Comparison of ENCODE assay signal across 16 mouse cellular contexts in the genomic region with DNA sequence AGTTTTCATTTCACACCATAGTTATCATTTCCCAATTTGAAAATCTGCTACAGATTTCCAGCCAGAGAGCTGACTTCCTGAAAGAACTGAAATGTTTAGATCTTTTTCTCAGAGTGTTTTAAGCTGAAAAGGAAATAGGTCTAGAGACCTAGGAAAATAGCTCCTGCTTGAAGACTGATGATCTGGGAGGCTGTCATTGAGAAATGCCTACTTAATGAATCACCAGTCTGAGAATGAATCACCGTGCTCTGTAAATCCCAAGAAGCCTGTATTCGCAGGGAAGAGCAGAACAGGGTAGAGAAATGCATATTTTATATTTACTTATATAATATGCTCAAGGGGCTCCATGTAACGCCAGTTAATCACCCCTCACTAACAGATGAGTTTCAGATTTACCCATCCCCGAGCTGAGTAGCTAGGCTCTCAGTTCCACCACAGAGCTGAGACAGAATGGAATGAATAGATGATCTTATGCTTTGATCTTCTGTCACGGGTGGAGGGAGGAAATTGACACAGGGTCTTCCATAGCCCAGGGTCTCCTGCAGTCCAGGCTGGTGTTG. TPM values are rescaled to one million over a fixed set of nuclear protein-coding genes. Genes with fewer than 3 reads are reported as not detected.
DNase-seq lines count a peak whose midpoint lies in the region; ATAC-seq and TF ChIP-seq lines count a peak whose summit lies in the region.
"Had no signal": no experiment of that assay in that cellular context is flagged by ENCODE, and none has a peak within 500 bp of the region (broad histone marks: within the 10 kb centered on the region; RNA-seq: fewer than 3 reads in every experiment).

No protein-coding gene starts in this region.

- no peak overlapping the region for H3K4me2 ChIP-seq in heart, embryonic 13.5 days
- H3K4me2 ChIP-seq in embryonic facial prominence, embryonic 15.5 days (replicated peaks) = no peak overlapping the region
- H3K4me2 ChIP-seq in hindbrain, embryonic 13.5 days = no peak overlapping the region
- H3K4me2 ChIP-seq: midbrain, embryonic 13.5 days had no signal

- no peak for ATAC-seq in heart, embryonic 13.5 days (ENCODE audit: extremely low read depth, insufficient number of reproducible peaks, low FRiP score, low TSS enrichment)
- ATAC-seq in embryonic facial prominence, embryonic 15.5 days (ENCODE audit: insufficient number of reproducible peaks, low FRiP score, low TSS enrichment, low read depth) = no peak
- no peak for ATAC-seq in hindbrain, embryonic 13.5 days (ENCODE audit: low FRiP score)
- ATAC-seq in CD4-positive, CD25-positive, alpha-beta regulatory T cell, adult 4 months = no peak
- ATAC-seq: forebrain, embryonic 14.5 days; hindbrain, postnatal 0 days; midbrain, embryonic 13.5 days had no signal

- 34% methylated on average over 5 of the region's 5 CpGs for WGBS in heart, embryonic 13.5 days
- WGBS in embryonic facial prominence, embryonic 15.5 days = 12% methylated on average over 5 of the region's 5 CpGs
- 22% methylated on average over 5 of the region's 5 CpGs for WGBS in hindbrain, embryonic 13.5 days

- H3K79me3 ChIP-seq in C2C12 (ENCODE audit: low read depth) = no peaks in the 10 kb centered on the region

- H3K27ac ChIP-seq in heart, embryonic 13.5 days (replicated peaks) = 0 out of 2 replicates have a peak overlapping the region, but pooled peaks have one; percentile 15
- H3K27ac ChIP-seq in embryonic facial prominence, embryonic 15.5 days (replicated peaks) = 0 out of 2 replicates have a peak overlapping the region, but pooled peaks have one; percentile 17
- no peak overlapping the region for H3K27ac ChIP-seq in hindbrain, embryonic 13.5 days
- H3K27ac ChIP-seq: hindbrain, postnatal 0 days; midbrain, embryonic 13.5 days had no signal

- H3K4me1 ChIP-seq in heart, embryonic 13.5 days = peaks cover 13% of the 10 kb centered on the region
- peaks cover 11% of the 10 kb centered on the region; the same call in 1 of the 2 replicates for H3K4me1 ChIP-seq in embryonic facial prominence, embryonic 15.5 days
- no peaks in the 10 kb centered on the region for H3K4me1 ChIP-seq in hindbrain, embryonic 13.5 days (replicated peaks)

- no peaks in the 10 kb centered on the region for H3K27me3 ChIP-seq in heart, embryonic 13.5 days (replicated peaks)
- H3K27me3 ChIP-seq in C2C12 (ENCODE audit: control insufficient read depth, insufficient read depth, insufficient read length) = no peaks in the 10 kb centered on the region
- H3K27me3 ChIP-seq in embryonic facial prominence, embryonic 15.5 days = no peaks in the 10 kb centered on the region
- no peaks in the 10 kb centered on the region for H3K27me3 ChIP-seq in hindbrain, embryonic 13.5 days
- H3K27me3 ChIP-seq: midbrain, embryonic 13.5 days had no signal

- H3K9ac ChIP-seq in heart, embryonic 13.5 days = no peak overlapping the region
- H3K9ac ChIP-seq in embryonic facial prominence, embryonic 15.5 days = no peak overlapping the region
- H3K9ac ChIP-seq in hindbrain, embryonic 13.5 days = no peak overlapping the region
- H3K9ac ChIP-seq: midbrain, embryonic 13.5 days had no signal

- no peak overlapping the region for H3K4me3 ChIP-seq in heart, embryonic 13.5 days
- peak overlapping the region; percentile 15 for H3K4me3 ChIP-seq in C2C12 (ENCODE audit: insufficient read depth, poor library complexity, severe bottlenecking)
- H3K4me3 ChIP-seq in embryonic facial prominence, embryonic 15.5 days (replicated peaks) = no peak overlapping the region
- H3K4me3 ChIP-seq in hindbrain, embryonic 13.5 days = no peak overlapping the region
- H3K4me3 ChIP-seq: midbrain, embryonic 13.5 days had no signal

- no peaks in the 10 kb centered on the region for H3K36me3 ChIP-seq in heart, embryonic 13.5 days
- no peaks in the 10 kb centered on the region for H3K36me3 ChIP-seq in C2C12 (ENCODE audit: control insufficient read depth, insufficient read depth)
- H3K36me3 ChIP-seq in embryonic facial prominence, embryonic 15.5 days = no peaks in the 10 kb centered on the region
- no peaks in the 10 kb centered on the region for H3K36me3 ChIP-seq in hindbrain, embryonic 13.5 days
- H3K36me3 ChIP-seq: midbrain, embryonic 13.5 days had no signal

- no peak for TF ChIP-seq CTCF in C2C12 (IDR thresholded peaks at IDR 0.05; ENCODE audit: control insufficient read depth, insufficient read depth, insufficient read length)

- H3K79me2 ChIP-seq in C2C12 (ENCODE audit: control insufficient read depth, insufficient read depth) = no peaks in the 10 kb centered on the region

- DNase-seq in heart, adult 18-20 months = no peak
- peak; percentile 93 for DNase-seq in 3T3-L1 (ENCODE audit: low read depth, low spot score)
- DNase-seq: cerebellum, adult 11-12 months; cerebellum, postnatal 36 days; kidney, adult 11 months; kidney, postnatal 10 days; retina, postnatal 1 day; thymus, postnatal 36 days had no signal

- H3ac ChIP-seq in C2C12 (ENCODE audit: control insufficient read depth, insufficient read length, low read depth) = peak overlapping the region; percentile 1

- no peaks in the 10 kb centered on the region for H3K9me3 ChIP-seq in heart, embryonic 13.5 days
- no peaks in the 10 kb centered on the region for H3K9me3 ChIP-seq in embryonic facial prominence, embryonic 15.5 days (replicated peaks)
- no peaks in the 10 kb centered on the region for H3K9me3 ChIP-seq in hindbrain, embryonic 13.5 days
- H3K9me3 ChIP-seq: midbrain, embryonic 13.5 days had no signal

TF ChIP-seq in C2C12, 6 proteins besides CTCF, POLR2A, EP300 and RAD21:
- TF ChIP-seq USF1 (IDR thresholded peaks at IDR 0.05; ENCODE audit: low read depth) = no peak
- peak; percentile 83 for TF ChIP-seq FOSL1 (IDR thresholded peaks at IDR 0.05; ENCODE audit: insufficient read depth, low read length, poor library complexity, severe bottlenecking)
- TF ChIP-seq MYOG (IDR thresholded peaks at IDR 0.05; ENCODE audit: control insufficient read depth, extremely low read depth, insufficient read length) = no peak

RNA-seq across cellular contexts. Expression of gene Slc44a1, which starts 30.6 kb away (rescaled TPM):
- 17.0 and 17.1 TPM in 2 replicates for polyA plus RNA-seq in heart, embryonic 13.5 days (2015; fragmentation: Nextera tagmentation; extraction: Ambion mirVana)
- total RNA-seq in heart, adult 18-20 months (2021) = 10 to 100 TPM; 29.2 to 30.6 TPM
- 27.1 TPM for polyA plus RNA-seq in C2C12 (2012; fragmentation: generic; extraction: Trizol)
- polyA plus RNA-seq in embryonic facial prominence, embryonic 15.5 days (2015; fragmentation: Nextera tagmentation; extraction: Ambion mirVana) = 47.9 and 48.2 TPM in 2 replicates
- polyA plus RNA-seq in hindbrain, embryonic 13.5 days (2015; fragmentation: Nextera tagmentation; extraction: Ambion mirVana) = 8.8 and 9.8 TPM in 2 replicates
- 1 to 10 TPM; 1.7 to 4.1 TPM for polyA plus RNA-seq in CD4-positive, CD25-positive, alpha-beta regulatory T cell, adult 4 months (2017; shearing (Covaris generic))
